Mouse (Mus musculus) embryonic facial prominence, embryonic 11.5 days (tissue): Measurements from ENCODE around the gene Selplg. TPM values are rescaled to one million over a fixed set of nuclear protein-coding genes. Genes with fewer than 3 reads are reported as not detected.

ENCODE experiments used
- ATAC-seq: fragments of 200-750 bp; cut with Nextera tagmentation; replicated peaks from 2 replicates; pipeline ENCODE4 v1.8.0; 2017; ENCODE audit warnings: low read depth; ENCODE audit not compliant: insufficient number of reproducible peaks, low FRiP score, low TSS enrichment
- DNase-seq: peaks from one replicate; pipeline ENCODE4 v3.0.0-alpha.2; 2015; ENCODE audit warnings: low spot score
- H3K27ac ChIP-seq: fragments of 300-500 bp; sonication (generic); replicated peaks from 2 replicates; pipeline ENCODE4 v1.5.1; 2014; ENCODE audit warnings: mild to moderate bottlenecking, low read depth, low read length, control low read depth
- H3K27me3 ChIP-seq: fragments of 300-500 bp; sonication (generic); 2 replicates; pipeline ENCODE4 v1.6.1; 2014; ENCODE audit warnings: mild to moderate bottlenecking, low read length, moderate library complexity, mixed read lengths; ENCODE audit not compliant: control insufficient read depth, insufficient read depth
- H3K36me3 ChIP-seq: fragments of 300-500 bp; sonication (generic); replicated peaks from 2 replicates; pipeline ENCODE4 v1.6.1; 2014; ENCODE audit warnings: low read depth, mild to moderate bottlenecking, low read length, moderate library complexity, mixed read lengths; ENCODE audit not compliant: control insufficient read depth, insufficient read depth
- H3K4me1 ChIP-seq: fragments of 300-500 bp; sonication (generic); 2 replicates; pipeline ENCODE4 v1.6.1; 2014; ENCODE audit warnings: low read length, mixed read lengths; ENCODE audit not compliant: control insufficient read depth, insufficient read depth
- H3K4me2 ChIP-seq: fragments of 300-500 bp; sonication (generic); 2 replicates; pipeline ENCODE4 v1.6.1; 2014; ENCODE audit warnings: low read depth, mild to moderate bottlenecking, control low read depth, low read length, moderate library complexity
- H3K4me3 ChIP-seq: fragments of 300-500 bp; sonication (generic); 2 replicates; pipeline ENCODE4 v1.5.1; 2014; ENCODE audit warnings: low read depth, low read length, control low read depth
- H3K9ac ChIP-seq: fragments of 300-500 bp; sonication (generic); replicated peaks from 2 replicates; pipeline ENCODE4 v1.6.1; 2014; ENCODE audit warnings: mild to moderate bottlenecking, control low read depth, low read length
- H3K9me3 ChIP-seq: fragments of 300-500 bp; sonication (generic); replicated peaks from 2 replicates; pipeline ENCODE4 v1.6.1; 2016; ENCODE audit warnings: mild to moderate bottlenecking, low read length, inconsistent platforms, mixed read lengths; ENCODE audit not compliant: control insufficient read depth
- WGBS: fragments of 180-500 bp; shearing (Covaris S2); extraction: QIAGEN DNeasy Blood & Tissue Kit; methylation state at CpG from one replicate; pipeline ENCODE4 v1.1.7; 2014; 5-methylcytosine and 5-hydroxymethylcytosine counted together
- polyA plus RNA-seq: library from polyadenylated mRNA; unstranded; fragments of >200 nt; fragmentation: Nextera tagmentation; extraction: Ambion mirVana; gene quantifications from 2 replicates; pipeline ENCODE4 v1.2.1, GENCODE M21; 2014

Selplg gene
- polyA plus RNA-seq, 1 experiment from 2014 or later, result 2.0 TPM

GRCm38 (mm10) chr5:113768806-113769205 is 63.6 kb downstream of the Selplg start:
- ATAC-seq (no peak), DNase-seq (no peak)
- 93% methylated on average over 8 of the region's 8 CpGs for WGBS
- no peak overlapping the region for H3K4me3 ChIP-seq
- no peaks in the 10 kb centered on the region; the same call in 1 of the 2 replicates for H3K36me3 ChIP-seq
- H3K9ac ChIP-seq, result no peak overlapping the region
- H3K4me1 ChIP-seq, result 0 out of 2 replicates have a peak, but pooled peaks cover 2% of the 10 kb centered on the region
- H3K27ac ChIP-seq, result no peak overlapping the region
- H3K4me2 ChIP-seq, result no peak overlapping the region
- H3K9me3 ChIP-seq, result no peaks in the 10 kb centered on the region
- H3K27me3 ChIP-seq, result no peaks in the 10 kb centered on the region

Other genes with a start within 250 kb of the Selplg start
- gene Cmklr1, start 182.2 kb downstream of the Selplg start, polyA plus RNA-seq, result 1.6 and 1.7 TPM in 2 replicates
- gene 1700069L16Rik, start 107.9 kb downstream of the Selplg start, polyA plus RNA-seq, result not detected in 2 replicates
- 1.6 and 2.0 TPM in 2 replicates for gene Ficd, start 96.8 kb downstream of the Selplg start, polyA plus RNA-seq
- gene Sart3, start 60.1 kb downstream of the Selplg start, polyA plus RNA-seq, result 52.4 and 55.4 TPM in 2 replicates
- gene Iscu, start 59.9 kb downstream of the Selplg start, polyA plus RNA-seq, result 103 and 113 TPM in 2 replicates
- gene Tmem119, start 32.1 kb downstream of the Selplg start, polyA plus RNA-seq, result 50.8 and 54.2 TPM in 2 replicates
- 130 and 135 TPM in 2 replicates for gene Coro1c, start 76.1 kb upstream of the Selplg start, polyA plus RNA-seq
- gene Ssh1, start 161.2 kb upstream of the Selplg start, polyA plus RNA-seq, result 26.0 and 29.0 TPM in 2 replicates
- gene Dao, start 171.1 kb upstream of the Selplg start, polyA plus RNA-seq, result not detected in 2 replicates
- 10.0 and 11.4 TPM in 2 replicates for gene Usp30, start 232.8 kb upstream of the Selplg start, polyA plus RNA-seq